Mouse (Mus musculus) myocyte (in vitro differentiated cells): ENCODE measurements around the gene Cmtm4.
"Not testable (repeated sequence)": the region's sequence is repeated elsewhere in the genome, so short reads cannot be mapped to it uniquely, and the experiment has no call there.

Source experiments
- CEBPB ChIP-seq: IDR thresholded peaks from 2 replicates; pipeline ENCODE4 v1.6.1; 2011; ENCODE audit warnings: mild to moderate bottlenecking, moderate library complexity; ENCODE audit not compliant: poor library complexity, insufficient read depth, severe bottlenecking
- E2F4 ChIP-seq: IDR thresholded peaks from one replicate; pipeline ENCODE4 v1.6.1; 2011; ENCODE audit warnings: mild to moderate bottlenecking, control low read depth, moderate library complexity; ENCODE audit not compliant: insufficient read depth
- MAX ChIP-seq: IDR thresholded peaks from one replicate; pipeline ENCODE4 v1.6.1; 2011; ENCODE audit warnings: low read depth, mild to moderate bottlenecking, control low read depth
- MYOD1 ChIP-seq, 3 experiments: IDR thresholded peaks; one replicate each; pipeline ENCODE4 v1.6.1; 2011; ENCODE audit warnings: control low read depth in 2 of 3, low read depth in 2 of 3, mild to moderate bottlenecking in 2 of 3, moderate library complexity in 1 of 3; ENCODE audit not compliant: insufficient read length in 2 of 3, control insufficient read depth in 1 of 3
- MYOG ChIP-seq, 3 experiments: IDR thresholded peaks; one replicate each; pipeline ENCODE4 v1.6.1; 2011; ENCODE audit warnings: control low read depth in 2 of 3, low read depth in 2 of 3, mild to moderate bottlenecking in 2 of 3; ENCODE audit not compliant: insufficient read length in 2 of 3, control insufficient read depth in 1 of 3, insufficient read depth in 1 of 3
- POLR2A ChIP-seq: IDR thresholded peaks from one replicate; pipeline ENCODE4 v1.6.1; 2011; ENCODE audit warnings: low read depth, mild to moderate bottlenecking, control low read depth, moderate library complexity; ENCODE audit not compliant: insufficient read length
- POLR2AphosphoS2 ChIP-seq: IDR thresholded peaks from one replicate; pipeline ENCODE4 v1.6.1; 2011; ENCODE audit warnings: low read depth, control low read depth; ENCODE audit not compliant: insufficient read length
- REST ChIP-seq: IDR thresholded peaks from one replicate; pipeline ENCODE4 v1.6.1; 2011; ENCODE audit warnings: mild to moderate bottlenecking, control low read depth, moderate library complexity; ENCODE audit not compliant: insufficient read depth, insufficient read length
- SRF ChIP-seq: IDR thresholded peaks from one replicate; pipeline ENCODE4 v1.6.1; 2011; ENCODE audit warnings: low read depth; ENCODE audit not compliant: control insufficient read depth, insufficient read length
- TCF12 ChIP-seq: IDR thresholded peaks from one replicate; pipeline ENCODE4 v1.6.1; 2011; ENCODE audit warnings: mild to moderate bottlenecking, control low read depth; ENCODE audit not compliant: poor library complexity, insufficient read depth, severe bottlenecking
- TCF3 ChIP-seq: IDR thresholded peaks from one replicate; pipeline ENCODE4 v1.6.1; 2011; ENCODE audit warnings: low read depth, control low read depth; ENCODE audit not compliant: insufficient read length
- USF1 ChIP-seq: IDR thresholded peaks from one replicate; pipeline ENCODE4 v1.6.1; 2011; ENCODE audit warnings: low read depth, mild to moderate bottlenecking, control low read depth, moderate library complexity

- not testable (repeated sequence) for TF ChIP-seq MAX; MYOD1 (IDR thresholded peaks at IDR 0.05; ENCODE audit: control insufficient read depth in 1 of 3, insufficient read length in 2 of 3, low read depth in 2 of 3); E2F4; POLR2A; POLR2AphosphoS2; USF1; CEBPB; TCF12; SRF; MYOG (IDR thresholded peaks at IDR 0.05; ENCODE audit: control insufficient read depth in 1 of 3, insufficient read depth in 1 of 3, insufficient read length in 2 of 3, low read depth in 2 of 3); TCF3; REST
Observed at GRCm38 (mm10) chr8:104301577-104301976, 94.0 kb downstream of the Cmtm4 start.
